Mouse (Mus musculus): ENCODE measurements around the gene Sccpdh. TPM values are rescaled to one million over a fixed set of nuclear protein-coding genes. Genes with fewer than 3 reads are reported as not detected.
"Not testable (repeated sequence)": the region's sequence is repeated elsewhere in the genome, so short reads cannot be mapped to it uniquely, and the experiment has no call there.

Sccpdh gene
- polyA plus RNA-seq, 1 experiment from 2014 or later = 85.6 TPM

DNA sequence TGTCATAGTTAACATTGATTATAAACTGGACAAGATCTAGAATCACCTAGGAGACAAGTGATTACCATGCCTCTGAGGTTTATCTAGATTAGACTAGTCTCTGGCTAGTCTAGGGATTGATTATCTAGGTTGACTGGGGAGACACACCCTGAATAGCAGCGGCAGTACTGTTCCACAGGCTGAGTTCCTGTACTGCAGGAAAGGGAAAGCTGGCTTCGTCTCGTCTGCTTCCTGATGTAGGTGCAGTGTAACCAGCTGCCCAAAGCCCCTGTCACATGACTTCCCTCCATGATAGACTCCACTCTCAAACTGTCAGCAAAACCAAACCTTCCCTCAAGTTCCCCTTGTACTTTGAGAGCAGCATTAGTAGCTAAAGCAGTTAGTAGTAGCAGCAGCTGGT is 36.1 kb downstream of the Sccpdh start:
- no peak for ATAC-seq (ENCODE audit: insufficient number of reproducible peaks, low FRiP score, low TSS enrichment, low read depth)
- H3K9ac ChIP-seq (ENCODE audit: low read length) = no peak overlapping the region
- DNase-seq (ENCODE audit: low spot score) = no peak
- H3K9me3 ChIP-seq (ENCODE audit: control insufficient read depth, low read length) = no peaks in the 10 kb centered on the region
- H3K36me3 ChIP-seq (ENCODE audit: control insufficient read depth, insufficient read depth, low read length) = no peaks in the 10 kb centered on the region
- no peak overlapping the region for H3K27ac ChIP-seq (replicated peaks; ENCODE audit: low read depth, low read length)
- no peak overlapping the region for H3K4me2 ChIP-seq (ENCODE audit: low read depth, severe bottlenecking)
- H3K4me3 ChIP-seq (ENCODE audit: low read depth, low read length) = no peak overlapping the region
- 65% methylated on average over 3 of the region's 3 CpGs for WGBS
- no peaks in the 10 kb centered on the region for H3K4me1 ChIP-seq (ENCODE audit: control insufficient read depth, insufficient read depth, low read length)
- no peaks in the 10 kb centered on the region for H3K27me3 ChIP-seq (ENCODE audit: control insufficient read depth, insufficient read depth, low read length)

GRCm38 (mm10) chr1:179705154-179705553 is 37.1 kb downstream of the Sccpdh start:
- no peak overlapping the region for H3K27ac ChIP-seq (replicated peaks; ENCODE audit: low read depth, low read length)
- WGBS = 91% methylated on average over 6 of the region's 6 CpGs
- no peaks in the 10 kb centered on the region for H3K36me3 ChIP-seq (ENCODE audit: control insufficient read depth, insufficient read depth, low read length)
- H3K9me3 ChIP-seq (ENCODE audit: control insufficient read depth, low read length) = no peaks in the 10 kb centered on the region
- no peaks in the 10 kb centered on the region for H3K27me3 ChIP-seq (ENCODE audit: control insufficient read depth, insufficient read depth, low read length)
- H3K4me1 ChIP-seq (ENCODE audit: control insufficient read depth, insufficient read depth, low read length) = no peaks in the 10 kb centered on the region
- DNase-seq (ENCODE audit: low spot score) (no peak), ATAC-seq (ENCODE audit: insufficient number of reproducible peaks, low FRiP score, low TSS enrichment, low read depth) (no peak)
- no peak overlapping the region for H3K4me2 ChIP-seq (ENCODE audit: low read depth, severe bottlenecking)
- H3K4me3 ChIP-seq (ENCODE audit: low read depth, low read length) = no peak overlapping the region
- H3K9ac ChIP-seq (ENCODE audit: low read length) = no peak overlapping the region

- Histone ChIP-seq H3K27me3 (ENCODE audit: control insufficient read depth, insufficient read depth, low read length) (no peaks in the 10 kb centered on the region), H3K4me1 (ENCODE audit: control insufficient read depth, insufficient read depth, low read length) (no peaks in the 10 kb centered on the region), H3K27ac (replicated peaks; ENCODE audit: low read depth, low read length) (no peak overlapping the region), H3K4me3 (ENCODE audit: low read depth, low read length) (no peak overlapping the region), H3K9ac (ENCODE audit: low read length) (no peak overlapping the region), H3K4me2 (ENCODE audit: low read depth, severe bottlenecking) (no peak overlapping the region), H3K9me3 (ENCODE audit: control insufficient read depth, low read length) (no peaks in the 10 kb centered on the region), H3K36me3 (ENCODE audit: control insufficient read depth, insufficient read depth, low read length) (no peaks in the 10 kb centered on the region)
- DNase-seq (ENCODE audit: low spot score) = no peak
- 94% methylated on average over 6 of the region's 6 CpGs for WGBS
- ATAC-seq (ENCODE audit: insufficient number of reproducible peaks, low FRiP score, low TSS enrichment, low read depth) = no peak
Observed at GRCm38 (mm10) chr1:179709390-179709789, 41.4 kb downstream of the Sccpdh start.

- DNase-seq (ENCODE audit: low spot score) (no peak), ATAC-seq (ENCODE audit: insufficient number of reproducible peaks, low FRiP score, low TSS enrichment, low read depth) (no peak)
- no peaks in the 10 kb centered on the region for H3K27me3 ChIP-seq (ENCODE audit: control insufficient read depth, insufficient read depth, low read length)
- no peak overlapping the region for H3K4me3 ChIP-seq (ENCODE audit: low read depth, low read length)
- H3K36me3 ChIP-seq (ENCODE audit: control insufficient read depth, insufficient read depth, low read length) = no peaks in the 10 kb centered on the region
- H3K9ac ChIP-seq (ENCODE audit: low read length) = no peak overlapping the region
- no peaks in the 10 kb centered on the region for H3K9me3 ChIP-seq (ENCODE audit: control insufficient read depth, low read length)
- 83% methylated on average over 5 of the region's 5 CpGs for WGBS
- H3K27ac ChIP-seq (replicated peaks; ENCODE audit: low read depth, low read length) = no peak overlapping the region
- no peak overlapping the region for H3K4me2 ChIP-seq (ENCODE audit: low read depth, severe bottlenecking)
- no peaks in the 10 kb centered on the region for H3K4me1 ChIP-seq (ENCODE audit: control insufficient read depth, insufficient read depth, low read length)
Observed at GRCm38 (mm10) chr1:179710739-179711138, 42.7 kb downstream of the Sccpdh start.

DNA sequence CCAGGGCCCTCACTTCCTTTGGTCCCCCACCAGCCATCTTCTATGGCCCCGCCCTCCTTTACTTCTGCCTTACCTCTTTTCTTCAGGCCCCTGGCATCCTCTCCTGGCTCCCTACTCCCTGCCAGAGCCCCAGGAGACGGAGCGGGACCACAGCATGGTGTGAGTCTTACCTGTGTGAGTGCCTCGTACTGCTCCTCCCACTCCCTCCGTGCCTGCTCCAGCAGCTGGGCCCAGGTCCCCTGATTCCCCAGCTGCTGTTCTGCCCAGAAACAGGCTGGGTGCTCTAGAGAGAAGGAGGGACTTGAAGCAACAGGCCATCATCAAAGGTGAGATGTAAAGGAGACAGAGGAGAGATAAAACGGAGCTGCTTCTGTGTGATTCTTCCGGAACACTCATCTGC is 44.6 kb downstream of the Sccpdh start:
- ATAC-seq (ENCODE audit: insufficient number of reproducible peaks, low FRiP score, low TSS enrichment, low read depth) (no peak), DNase-seq (ENCODE audit: low spot score) (no peak)
- H3K9ac ChIP-seq (ENCODE audit: low read length) = no peak overlapping the region
- no peak overlapping the region for H3K4me2 ChIP-seq (ENCODE audit: low read depth, severe bottlenecking)
- no peak overlapping the region for H3K4me3 ChIP-seq (ENCODE audit: low read depth, low read length)
- no peak overlapping the region for H3K27ac ChIP-seq (replicated peaks; ENCODE audit: low read depth, low read length)
- no peaks in the 10 kb centered on the region for H3K4me1 ChIP-seq (ENCODE audit: control insufficient read depth, insufficient read depth, low read length)
- H3K27me3 ChIP-seq (ENCODE audit: control insufficient read depth, insufficient read depth, low read length) = no peaks in the 10 kb centered on the region
- 78% methylated on average over 7 of the region's 7 CpGs for WGBS
- H3K36me3 ChIP-seq (ENCODE audit: control insufficient read depth, insufficient read depth, low read length) = no peaks in the 10 kb centered on the region
- H3K9me3 ChIP-seq (ENCODE audit: control insufficient read depth, low read length) = no peaks in the 10 kb centered on the region

DNA sequence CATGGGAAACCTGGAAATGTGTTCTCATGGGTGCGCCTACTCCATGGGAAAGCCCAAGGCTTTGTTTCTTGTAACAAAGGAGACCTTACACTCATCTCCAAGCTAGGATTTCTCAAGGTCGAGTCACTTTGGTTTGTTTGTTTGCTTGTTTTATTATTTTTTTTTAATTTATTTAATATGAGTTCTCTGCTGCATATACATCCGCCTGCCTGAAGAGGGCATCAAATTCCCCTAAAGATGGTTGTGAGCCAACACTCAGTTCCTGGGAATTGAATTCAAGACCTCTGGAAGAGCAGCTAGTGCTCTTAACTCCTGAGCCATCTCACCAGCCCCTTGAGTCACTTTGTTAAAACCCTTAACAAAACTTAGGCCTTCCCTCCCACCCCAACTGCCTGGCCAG is 45.4 kb downstream of the Sccpdh start:
- WGBS = 85% methylated on average over 3 of the region's 3 CpGs
- Histone ChIP-seq H3K4me2 (ENCODE audit: low read depth, severe bottlenecking) (no peak overlapping the region), H3K4me3 (ENCODE audit: low read depth, low read length) (no peak overlapping the region), H3K9ac (ENCODE audit: low read length) (no peak overlapping the region), H3K4me1 (ENCODE audit: control insufficient read depth, insufficient read depth, low read length) (no peaks in the 10 kb centered on the region), H3K9me3 (ENCODE audit: control insufficient read depth, low read length) (no peaks in the 10 kb centered on the region), H3K27ac (replicated peaks; ENCODE audit: low read depth, low read length) (no peak overlapping the region), H3K36me3 (ENCODE audit: control insufficient read depth, insufficient read depth, low read length) (no peaks in the 10 kb centered on the region), H3K27me3 (ENCODE audit: control insufficient read depth, insufficient read depth, low read length) (no peaks in the 10 kb centered on the region)
- no peak for ATAC-seq (ENCODE audit: insufficient number of reproducible peaks, low FRiP score, low TSS enrichment, low read depth)
- DNase-seq (ENCODE audit: low spot score) = no peak

DNA sequence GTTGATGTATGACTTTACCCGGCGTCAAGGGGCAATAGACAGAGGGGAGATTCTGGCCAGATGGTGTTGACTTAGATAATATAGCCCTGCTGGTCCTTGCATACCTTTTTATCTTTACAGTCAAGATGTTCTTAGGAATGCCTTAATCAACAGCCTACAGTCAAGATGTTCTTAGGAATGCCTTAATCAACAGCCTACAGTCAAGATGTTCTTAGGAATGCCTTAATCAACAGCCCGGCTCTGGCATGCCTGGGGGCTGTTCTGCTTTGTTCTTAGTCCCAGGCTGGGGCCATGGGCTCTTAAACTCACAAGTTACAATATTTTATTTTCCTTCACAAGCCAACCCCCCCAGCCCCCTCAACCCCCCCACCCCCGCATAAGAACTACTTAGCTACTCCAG is 47.3 kb downstream of the Sccpdh start:
- not testable (repeated sequence) for H3K27ac ChIP-seq (replicated peaks; ENCODE audit: low read depth, low read length); DNase-seq (ENCODE audit: low spot score); H3K4me1 ChIP-seq (ENCODE audit: control insufficient read depth, insufficient read depth, low read length); ATAC-seq (ENCODE audit: insufficient number of reproducible peaks, low FRiP score, low TSS enrichment, low read depth); H3K4me2 ChIP-seq (ENCODE audit: low read depth, severe bottlenecking); H3K27me3 ChIP-seq (ENCODE audit: control insufficient read depth, insufficient read depth, low read length); H3K9ac ChIP-seq (ENCODE audit: low read length); H3K36me3 ChIP-seq (ENCODE audit: control insufficient read depth, insufficient read depth, low read length); H3K9me3 ChIP-seq (ENCODE audit: control insufficient read depth, low read length); H3K4me3 ChIP-seq (ENCODE audit: low read depth, low read length)
- 97% methylated on average over 4 of the region's 4 CpGs for WGBS

GRCm38 (mm10) chr1:179715786-179716185 is 47.8 kb downstream of the Sccpdh start:
- no peak overlapping the region for H3K27ac ChIP-seq (replicated peaks; ENCODE audit: low read depth, low read length)
- DNase-seq (ENCODE audit: low spot score) = no peak
- ATAC-seq (ENCODE audit: insufficient number of reproducible peaks, low FRiP score, low TSS enrichment, low read depth) = no peak
- WGBS = 93% methylated on average over 4 of the region's 4 CpGs
- H3K36me3 ChIP-seq (ENCODE audit: control insufficient read depth, insufficient read depth, low read length) = no peaks in the 10 kb centered on the region
- H3K4me2 ChIP-seq (ENCODE audit: low read depth, severe bottlenecking) = no peak overlapping the region
- H3K4me3 ChIP-seq (ENCODE audit: low read depth, low read length) = no peak overlapping the region
- H3K27me3 ChIP-seq (ENCODE audit: control insufficient read depth, insufficient read depth, low read length) = no peaks in the 10 kb centered on the region
- H3K4me1 ChIP-seq (ENCODE audit: control insufficient read depth, insufficient read depth, low read length) = no peaks in the 10 kb centered on the region
- H3K9me3 ChIP-seq (ENCODE audit: control insufficient read depth, low read length) = no peaks in the 10 kb centered on the region
- H3K9ac ChIP-seq (ENCODE audit: low read length) = no peak overlapping the region

DNA sequence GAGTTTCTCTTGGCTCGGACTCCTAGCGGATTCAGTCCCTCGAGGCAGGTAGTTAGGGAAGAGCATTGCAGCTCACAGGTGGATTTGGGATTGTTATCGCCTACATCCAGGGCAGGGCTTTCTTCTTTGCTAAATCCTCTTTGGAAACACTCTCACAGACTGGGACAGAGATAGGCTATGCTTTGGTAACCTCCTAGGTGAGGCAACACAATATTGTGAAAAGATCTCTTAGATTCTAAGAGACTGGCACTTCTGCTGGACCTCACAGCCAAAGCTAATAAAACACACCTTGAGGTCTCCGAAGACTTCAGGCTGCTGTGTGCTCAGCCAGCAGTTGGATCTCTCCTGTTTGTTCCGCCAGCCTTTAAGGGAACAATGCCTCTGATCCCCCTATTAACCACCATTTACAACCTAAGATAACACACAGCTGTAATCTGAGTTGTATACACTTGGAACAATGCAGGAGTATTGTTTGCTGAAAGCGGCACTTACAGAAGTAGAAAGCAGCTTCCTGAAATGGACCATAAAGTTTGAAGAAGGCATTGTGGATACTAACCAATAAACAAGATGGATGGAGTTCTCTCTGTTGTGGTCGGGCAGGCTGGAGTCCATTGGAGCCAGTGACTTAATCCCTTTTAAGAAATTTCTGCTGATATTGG is 54.9 kb downstream of the Sccpdh start:
- 62% methylated on average over 8 of the region's 8 CpGs for WGBS
- no peaks in the 10 kb centered on the region for H3K9me3 ChIP-seq (ENCODE audit: control insufficient read depth, low read length)
- no peak overlapping the region for H3K9ac ChIP-seq (ENCODE audit: low read length)
- ATAC-seq (ENCODE audit: insufficient number of reproducible peaks, low FRiP score, low TSS enrichment, low read depth) (no peak), DNase-seq (ENCODE audit: low spot score) (no peak)
- no peak overlapping the region for H3K4me3 ChIP-seq (ENCODE audit: low read depth, low read length)
- H3K27me3 ChIP-seq (ENCODE audit: control insufficient read depth, insufficient read depth, low read length) = no peaks in the 10 kb centered on the region
- H3K4me1 ChIP-seq (ENCODE audit: control insufficient read depth, insufficient read depth, low read length) = no peaks in the 10 kb centered on the region
- no peaks in the 10 kb centered on the region for H3K36me3 ChIP-seq (ENCODE audit: control insufficient read depth, insufficient read depth, low read length)
- no peak overlapping the region for H3K4me2 ChIP-seq (ENCODE audit: low read depth, severe bottlenecking)
- H3K27ac ChIP-seq (replicated peaks; ENCODE audit: low read depth, low read length) = no peak overlapping the region

Data from limb, embryonic 11.5 days (tissue).